Mouse (Mus musculus): Measurements from ENCODE around the gene Wdr46.
A peak's percentile ranks its signal among the peaks of the same experiment; 100 is the strongest.
"Not testable (repeated sequence)": the region's sequence is repeated elsewhere in the genome, so short reads cannot be mapped to it uniquely, and the experiment has no call there.

Gene Wdr46

DNA sequence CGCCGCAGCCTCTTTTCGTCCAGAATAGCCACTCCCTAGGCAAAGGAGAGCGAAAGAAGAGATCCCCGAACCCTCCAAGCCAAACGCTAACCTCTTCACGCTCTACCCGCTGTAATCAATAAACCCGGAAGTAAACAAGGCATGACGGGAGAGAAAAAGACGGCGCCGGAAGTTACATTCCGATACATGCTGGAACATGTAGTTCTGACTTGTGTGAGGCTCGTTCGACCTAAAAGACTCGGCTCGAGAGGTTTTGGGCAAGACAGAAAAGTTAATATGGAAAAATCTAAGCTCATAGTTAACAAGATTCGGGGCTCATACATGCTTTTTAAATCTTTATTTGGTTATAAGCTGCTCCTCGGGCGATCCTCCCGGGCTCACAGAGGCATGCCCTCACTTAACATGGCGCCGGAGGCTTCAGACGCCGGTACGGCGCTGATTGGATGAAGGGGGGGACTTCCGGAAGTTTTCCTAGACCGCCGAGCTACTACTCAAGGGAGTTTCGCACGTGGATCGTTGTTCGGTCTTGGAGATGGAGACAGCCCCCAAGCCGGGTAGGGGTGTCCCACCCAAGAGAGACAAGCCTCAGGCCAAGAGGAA lies at the start of gene Wdr46, which contains the start of gene Pfdn6:
Gene Wdr46 (plus strand): TSS at position 455 of the 600 bp plus-strand sequence.
Gene Pfdn6 (minus strand): TSS at position 138 of the 600 bp plus-strand sequence.
- peak; percentile 84 for DNase-seq (ENCODE audit: low spot score)

DNA sequence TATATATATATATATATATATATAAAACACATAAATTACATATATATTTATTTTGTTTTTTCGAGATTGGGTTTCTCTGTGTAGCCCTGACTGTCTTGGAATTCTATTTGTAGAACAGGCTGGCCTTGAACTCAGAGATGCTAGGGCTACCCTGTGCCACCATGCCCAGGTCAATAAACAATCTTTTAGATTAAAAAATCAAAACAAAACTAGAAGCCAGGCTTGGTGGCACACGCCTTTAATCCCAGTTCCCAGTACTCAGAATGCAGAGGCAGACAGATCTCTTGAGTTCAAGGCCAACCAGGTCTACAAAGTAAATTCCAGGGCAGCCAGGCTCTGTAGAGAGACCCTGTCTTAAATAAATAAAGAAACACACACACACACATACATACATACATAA lies 49.1 kb upstream of the Wdr46 start:
- DNase-seq (ENCODE audit: low spot score), result no peak

DNA sequence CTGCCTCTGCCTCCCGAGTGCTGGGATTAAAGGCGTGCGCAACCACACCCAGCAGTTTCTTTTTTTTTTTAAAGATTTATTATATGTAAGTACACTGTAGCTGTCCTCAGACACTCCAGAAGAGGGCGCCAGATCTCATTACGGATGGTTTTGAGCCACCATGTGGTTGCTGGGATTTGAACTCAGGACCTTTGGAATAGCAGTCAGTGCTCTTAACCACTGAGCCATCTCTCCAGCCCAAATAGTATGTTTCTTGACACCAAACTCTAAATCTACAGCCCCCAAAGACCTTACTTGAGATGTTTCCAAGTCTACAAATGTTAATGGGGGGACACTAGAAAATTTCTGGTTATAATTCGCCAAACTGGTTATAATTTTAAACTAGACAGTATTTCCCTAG lies 48.6 kb upstream of the Wdr46 start:
- peak; percentile 35 for DNase-seq (ENCODE audit: low spot score)

DNA sequence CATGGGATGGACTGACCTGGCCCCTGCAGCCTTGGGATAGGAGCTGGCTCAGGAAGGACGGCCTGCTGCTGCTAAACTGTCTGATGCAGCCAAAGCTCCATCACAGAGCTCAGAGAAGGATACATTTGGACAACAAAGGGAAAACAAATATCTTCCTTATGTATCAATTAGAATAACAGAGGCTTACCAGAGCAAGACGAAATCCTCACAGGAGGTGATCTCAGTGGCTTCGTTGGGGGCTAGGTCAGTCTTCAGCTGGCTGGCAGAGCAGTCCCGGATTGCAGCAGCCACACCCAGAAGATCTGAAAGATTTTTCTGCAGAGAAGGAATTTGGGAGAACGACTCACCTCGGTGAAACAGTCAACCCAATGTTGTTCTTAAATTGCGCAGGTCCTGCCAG lies 48.0 kb upstream of the Wdr46 start:
- DNase-seq (ENCODE audit: low spot score), result no peak

DNA sequence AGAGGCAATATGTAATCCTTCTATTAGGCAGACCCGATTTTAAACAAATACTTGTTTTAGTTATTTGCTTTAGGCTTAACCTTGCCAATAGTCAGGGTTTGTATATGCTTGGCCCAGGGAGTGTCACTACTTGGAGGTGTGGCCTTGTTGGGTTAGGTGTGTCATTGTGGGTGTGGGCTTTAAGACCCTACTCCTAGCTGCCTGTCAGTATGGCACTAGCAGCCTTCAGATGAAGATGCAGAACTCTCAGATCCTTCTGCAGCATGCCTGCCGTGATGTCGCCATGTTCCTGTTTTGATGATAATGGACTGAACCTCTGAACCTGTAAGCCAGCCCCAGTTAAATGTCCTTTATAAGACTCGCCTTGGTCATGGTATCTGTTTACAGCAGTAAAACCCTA lies 47.4 kb upstream of the Wdr46 start:
- DNase-seq (ENCODE audit: low spot score), result not testable (repeated sequence)

DNA sequence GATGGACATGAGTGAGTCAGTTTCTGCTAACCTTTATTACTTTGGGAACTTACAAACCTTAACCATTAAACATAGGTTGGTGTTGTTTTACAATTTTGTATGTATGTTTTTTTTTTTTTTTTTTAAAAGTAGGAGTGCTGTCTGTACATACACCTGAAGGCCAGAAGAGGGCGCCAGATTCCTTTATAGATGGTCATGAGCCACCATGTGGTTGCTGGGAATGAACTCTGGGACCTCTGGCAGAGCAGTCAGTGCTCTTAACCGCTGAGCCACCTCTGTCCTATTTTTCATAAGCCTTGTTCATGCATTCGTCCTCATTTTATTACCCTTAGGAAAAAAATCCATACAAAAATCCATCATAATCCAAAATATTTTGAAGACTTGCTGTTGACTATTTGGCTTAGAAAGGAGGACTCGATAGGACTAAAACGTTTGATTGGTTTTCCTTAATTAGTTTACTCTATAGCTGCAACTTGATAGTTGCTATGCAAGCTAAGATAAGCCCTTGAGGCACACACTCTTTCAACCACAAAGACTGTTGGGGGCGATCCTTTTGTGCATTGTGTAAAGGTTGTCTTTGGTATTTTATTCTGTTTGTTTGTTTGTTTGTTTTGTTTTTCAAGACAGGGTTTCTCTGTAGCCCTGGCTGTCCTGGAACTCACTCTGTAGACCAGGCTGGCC lies 43.2 kb upstream of the Wdr46 start:
- DNase-seq (ENCODE audit: low spot score), result peak; percentile 63

DNA sequence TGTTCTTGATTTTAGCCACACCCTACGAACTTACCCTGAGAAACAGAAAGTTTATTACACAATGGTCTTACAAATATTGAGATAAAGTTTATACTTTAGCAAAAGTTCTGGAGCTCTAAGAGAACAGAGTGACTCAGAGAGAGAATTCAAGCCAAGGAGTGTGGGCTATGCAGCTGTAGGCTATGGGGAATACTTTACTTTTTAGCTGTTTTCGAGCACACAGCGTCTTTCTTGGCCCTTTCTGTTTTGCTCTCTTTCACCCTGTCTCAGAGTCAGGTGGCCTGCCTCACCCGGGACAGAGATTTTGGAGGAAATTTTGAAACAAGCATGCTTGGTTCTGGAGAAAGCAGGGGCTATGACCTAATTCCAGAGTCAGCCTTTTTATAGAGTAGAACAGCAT lies 42.3 kb upstream of the Wdr46 start:
- DNase-seq (ENCODE audit: low spot score), result not testable (repeated sequence)

DNA sequence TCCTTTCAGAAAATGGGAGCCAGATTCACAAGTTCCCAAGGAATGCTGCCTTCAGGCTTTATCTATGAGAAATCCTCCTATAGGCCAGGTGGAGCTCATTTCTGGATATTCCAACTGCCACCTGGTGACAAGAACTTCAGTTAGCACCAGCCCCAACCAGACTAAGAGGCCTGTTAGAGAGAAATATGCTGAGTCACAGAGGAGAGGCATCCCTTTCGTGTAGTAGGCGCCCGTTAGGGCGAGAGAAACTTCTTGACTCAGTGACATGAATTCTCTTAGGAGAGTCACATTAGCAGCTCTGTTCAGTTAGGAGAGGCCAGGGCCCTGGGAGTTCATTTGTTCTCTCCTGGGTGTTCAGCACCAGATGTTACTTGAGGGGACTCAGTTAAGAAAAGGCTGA lies 40.8 kb upstream of the Wdr46 start:
- no peak for DNase-seq (ENCODE audit: low spot score)

DNA sequence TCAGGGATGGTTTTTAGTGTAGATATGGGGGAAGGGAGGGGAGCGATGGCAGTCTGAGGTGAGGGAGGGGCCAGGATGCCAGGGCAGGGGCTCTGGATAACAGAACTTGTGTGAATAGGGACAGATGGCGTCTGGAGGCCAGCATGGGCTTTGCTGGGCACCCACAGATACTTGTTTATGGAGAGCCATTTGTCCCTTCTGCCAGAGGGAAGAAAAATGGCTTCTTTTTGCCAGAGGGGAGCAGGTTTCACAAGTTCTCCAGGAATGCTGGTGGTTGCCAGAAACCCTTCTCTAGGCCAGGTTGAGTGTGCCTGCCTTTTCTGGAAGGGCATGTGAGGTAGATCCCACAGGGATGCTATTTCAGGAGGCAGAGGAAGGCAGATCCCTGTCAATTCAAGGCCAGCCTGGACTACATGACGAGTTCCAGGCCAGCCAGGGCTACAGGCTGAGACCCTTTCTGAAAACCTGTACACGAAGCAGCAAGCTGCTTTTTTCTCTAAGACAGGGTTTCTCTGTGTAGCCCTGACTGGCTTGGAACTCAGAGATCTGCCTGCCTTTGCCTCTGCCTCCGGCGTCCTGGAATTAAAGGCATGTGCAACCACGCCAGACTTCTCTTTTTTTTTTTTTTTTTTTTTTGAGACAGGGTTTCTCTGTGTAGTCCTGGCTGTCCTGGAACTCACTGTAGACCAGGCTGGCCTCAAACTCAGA lies 40.0 kb upstream of the Wdr46 start:
- DNase-seq (ENCODE audit: low spot score), result no peak

DNA sequence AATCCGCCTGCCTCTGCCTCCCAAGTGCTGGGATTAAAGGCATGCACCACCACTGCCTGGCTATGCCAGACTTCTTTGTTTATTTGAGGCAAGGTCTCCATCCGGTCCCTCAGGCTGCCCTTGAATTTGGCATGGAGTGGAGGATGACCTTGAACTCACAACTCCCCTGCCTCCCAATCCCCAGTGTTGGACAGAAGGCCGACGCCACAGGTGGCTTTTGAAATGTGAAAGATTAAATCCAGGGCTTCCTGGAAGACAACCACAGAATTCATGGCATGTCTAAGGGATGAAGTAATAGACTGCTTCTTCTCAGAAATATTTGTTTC lies 39.5 kb upstream of the Wdr46 start:
- DNase-seq (ENCODE audit: low spot score), result no peak

DNA sequence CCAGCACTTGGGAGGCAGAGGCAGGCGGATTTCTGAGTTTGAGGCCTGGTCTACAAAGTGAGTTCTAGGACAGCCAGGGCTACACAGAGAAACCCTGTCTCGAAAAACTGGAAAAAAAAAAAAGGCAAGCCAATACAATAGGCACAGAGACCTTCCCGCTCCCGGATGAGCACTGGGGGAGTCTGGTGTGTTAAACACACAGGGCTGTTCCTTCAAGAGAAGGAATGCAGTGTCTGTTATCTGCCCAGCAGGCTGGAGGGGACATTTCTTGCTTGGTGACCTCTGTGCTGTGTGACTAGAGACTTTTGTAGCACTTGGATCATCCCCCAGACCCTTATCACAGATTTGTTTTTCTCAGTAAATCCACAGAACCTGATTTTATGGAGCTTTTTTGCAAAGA lies 38.8 kb upstream of the Wdr46 start:
- DNase-seq (ENCODE audit: low spot score), result no peak

DNA sequence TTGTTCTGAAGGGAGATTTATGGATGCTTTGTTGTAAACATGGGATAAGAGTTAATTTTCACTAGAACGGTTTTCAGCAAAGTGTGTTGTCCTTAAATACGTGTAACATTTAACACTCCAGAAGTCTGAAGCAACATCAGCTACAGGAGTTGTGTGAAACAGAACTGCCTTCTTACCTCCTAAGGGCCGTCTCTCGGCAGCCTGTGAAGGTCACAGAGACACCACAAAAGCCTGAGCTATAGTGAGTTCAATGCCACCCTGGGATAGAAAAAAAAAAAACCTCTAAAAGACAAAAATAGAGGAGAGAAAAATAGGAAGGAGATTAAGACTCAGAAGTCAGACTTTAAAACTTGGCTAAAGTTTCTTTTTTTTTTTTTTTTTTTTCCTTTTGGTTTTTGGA lies 38.4 kb upstream of the Wdr46 start:
- DNase-seq (ENCODE audit: low spot score), result no peak

DNA sequence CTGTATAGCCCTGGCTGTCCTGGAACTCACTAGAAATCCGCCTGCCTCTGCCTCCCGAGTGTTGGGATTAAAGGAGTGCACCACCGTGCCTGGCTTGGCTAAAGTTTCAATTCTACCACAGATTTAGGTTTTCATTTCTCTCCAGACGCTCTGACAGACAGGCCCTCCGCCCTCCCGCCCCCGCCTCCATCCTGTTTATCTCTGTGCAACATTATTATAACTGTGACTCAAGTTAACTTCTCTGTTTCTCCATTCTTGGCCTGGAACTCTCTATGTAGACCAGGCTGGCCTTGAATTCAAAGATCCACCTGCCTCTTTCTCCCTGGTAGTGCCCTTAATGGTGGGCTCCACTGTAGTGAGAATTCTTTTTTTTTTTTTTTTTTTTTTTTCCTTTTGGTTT lies 38.0 kb upstream of the Wdr46 start:
- no peak for DNase-seq (ENCODE audit: low spot score)

DNA sequence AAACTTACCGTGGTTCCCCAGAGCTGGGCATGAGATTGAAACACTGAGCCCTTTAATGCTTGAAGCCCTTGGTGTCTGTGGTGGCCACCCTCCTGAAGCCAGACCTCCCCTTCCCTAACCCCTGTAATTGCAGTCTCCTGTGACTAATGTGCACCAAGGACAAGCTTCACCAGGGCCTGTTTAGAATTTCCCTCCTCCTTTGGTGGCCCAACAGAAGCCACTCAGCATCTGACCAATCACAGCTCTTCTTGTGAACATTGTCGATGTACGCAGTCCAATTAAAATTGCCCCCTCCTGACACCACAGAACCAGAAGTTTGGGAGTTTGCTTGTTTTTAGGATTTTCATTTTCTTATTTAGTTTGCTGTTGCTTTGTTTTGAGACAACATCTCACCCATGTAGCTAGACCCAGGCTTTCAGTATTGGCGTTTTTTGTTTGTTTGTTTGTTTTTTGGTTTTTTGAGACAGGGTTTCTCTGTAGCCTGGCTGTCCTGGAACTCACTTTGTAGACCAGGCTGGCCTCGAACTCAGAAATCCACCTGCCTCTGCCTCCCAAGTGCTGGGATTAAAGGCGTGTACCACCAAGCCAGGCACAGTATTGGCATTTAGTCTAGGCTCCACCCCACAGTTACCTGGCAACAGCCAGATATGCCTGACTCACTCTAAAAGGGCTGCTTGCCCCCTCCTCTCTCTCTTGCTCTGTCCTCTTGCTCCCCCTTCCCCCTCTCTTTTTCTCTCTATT lies 36.4 kb upstream of the Wdr46 start:
- DNase-seq (ENCODE audit: low spot score), result not testable (repeated sequence)

DNA sequence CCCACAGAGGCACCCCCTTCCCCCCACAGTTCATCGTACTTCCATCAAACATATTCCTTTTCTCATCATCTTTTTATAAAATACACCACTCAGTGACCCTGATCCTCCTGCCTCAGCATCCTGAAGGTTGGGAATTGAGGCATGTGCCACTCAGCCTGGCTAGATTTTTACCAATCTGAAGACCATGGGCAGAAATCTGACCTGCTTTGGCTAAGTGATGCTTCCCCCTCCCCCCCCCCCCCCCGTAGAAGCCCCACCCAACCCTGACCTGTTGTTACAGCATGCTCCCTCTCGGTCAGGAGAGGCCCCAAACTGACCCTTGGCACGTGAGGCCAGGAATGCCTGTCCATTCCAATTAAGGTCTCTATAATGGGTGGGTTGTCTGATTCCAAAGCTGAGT lies 35.6 kb upstream of the Wdr46 start, which contains the start of gene Platr17:
Gene Platr17 (plus strand): TSS at position 301 of the 400 bp plus-strand sequence.
- DNase-seq (ENCODE audit: low spot score), result not testable (repeated sequence)

DNA sequence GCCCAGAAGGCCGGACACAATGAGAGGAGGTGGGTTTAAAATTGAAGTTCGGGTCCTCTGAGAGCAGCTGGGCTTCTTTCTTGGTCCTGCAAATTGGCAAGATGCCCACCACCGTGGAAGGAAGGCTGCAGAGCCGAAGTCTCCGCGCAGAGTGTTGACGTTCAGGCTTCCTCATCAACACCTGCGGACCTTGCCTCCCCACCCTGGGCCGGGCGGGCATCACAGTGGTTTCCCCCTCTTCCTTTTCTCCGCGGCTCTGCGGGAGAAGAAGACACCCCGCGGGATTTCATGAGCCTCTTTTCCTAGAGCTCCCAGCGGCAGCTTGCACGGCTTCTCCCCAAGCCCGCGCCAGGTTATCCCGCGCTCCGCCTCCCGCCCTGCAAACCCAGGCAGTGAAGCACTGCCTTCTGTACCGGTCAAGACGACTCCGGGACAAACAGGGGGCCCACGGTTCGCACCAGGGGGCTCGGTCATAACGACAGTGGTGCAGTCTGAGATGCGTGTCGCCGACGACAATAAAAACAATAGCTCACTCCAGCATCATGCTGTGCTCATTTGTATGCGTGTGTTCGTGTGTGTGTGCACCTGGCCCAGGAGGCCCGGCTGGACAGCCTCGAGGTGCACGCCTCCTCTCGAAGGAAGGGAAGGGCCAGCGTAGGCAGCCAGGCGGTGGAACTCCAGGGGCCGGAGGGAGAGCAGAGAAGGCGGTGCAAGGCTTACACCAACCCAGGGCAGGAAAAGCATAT lies 32.0 kb upstream of the Wdr46 start:
- DNase-seq (ENCODE audit: low spot score), result no peak

DNA sequence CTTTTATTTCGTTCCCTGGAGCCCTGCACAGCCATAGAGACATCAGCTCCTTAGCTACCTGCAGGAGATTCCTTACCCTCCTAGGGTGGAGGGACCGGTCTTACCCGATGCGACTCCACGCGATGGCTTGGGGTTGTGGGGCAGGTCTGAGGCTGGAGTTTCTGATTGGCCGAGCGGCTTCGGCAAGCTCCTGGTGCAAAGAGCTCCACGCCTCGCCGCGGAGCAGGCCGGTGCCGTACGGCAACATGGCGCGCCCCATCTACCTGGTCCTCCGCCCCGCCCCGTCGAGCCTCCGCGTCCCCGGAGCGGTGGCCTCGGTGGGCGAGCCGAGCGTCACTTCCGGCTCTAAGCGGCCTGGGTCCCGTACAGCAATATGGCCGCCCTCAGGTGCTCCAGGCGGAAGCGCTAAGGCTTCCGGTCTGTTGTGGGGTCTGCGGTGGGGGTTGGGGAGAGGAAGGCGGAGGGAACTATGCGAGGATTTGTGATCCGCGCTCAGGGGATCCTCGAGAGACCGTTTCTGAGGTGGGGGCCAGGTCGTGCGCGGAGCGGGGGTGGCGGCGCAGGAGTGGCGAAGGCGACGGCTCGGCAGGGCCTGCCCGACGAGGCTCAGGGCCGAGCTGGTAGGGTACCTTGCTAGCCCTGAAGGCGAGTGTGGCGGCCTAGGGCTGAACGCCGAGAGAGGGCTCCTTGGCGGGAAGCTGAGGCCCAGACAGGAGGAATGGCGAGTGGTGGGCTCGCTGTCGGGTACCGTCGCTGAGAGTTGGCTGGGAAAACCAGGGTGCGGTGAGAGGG lies 31.2 kb upstream of the Wdr46 start, which contains the start of gene Daxx:
Gene Daxx (plus strand): TSS at position 338 of the 792 bp plus-strand sequence.
- DNase-seq (ENCODE audit: low spot score), result peak; percentile 98

DNA sequence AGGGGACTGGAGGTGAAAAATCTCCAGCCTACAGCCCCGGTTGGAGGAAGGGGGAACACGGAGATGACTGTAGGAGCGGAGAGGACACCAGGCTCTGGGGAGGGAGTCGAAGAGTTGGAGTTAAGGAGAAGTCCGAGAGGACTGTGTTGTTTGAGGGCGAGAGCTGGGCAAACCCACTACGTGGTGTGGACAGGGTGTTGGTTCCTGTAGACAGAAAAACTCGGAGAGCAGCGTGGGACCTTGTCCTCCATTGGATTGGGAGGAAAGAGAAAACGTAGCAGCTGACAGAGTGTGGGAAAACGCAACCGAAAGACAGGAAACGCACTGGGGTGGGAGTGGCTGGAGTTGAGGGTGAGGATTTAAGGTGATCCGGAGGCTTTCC lies 30.6 kb upstream of the Wdr46 start:
- DNase-seq (ENCODE audit: low spot score), result peak; percentile 46

DNA sequence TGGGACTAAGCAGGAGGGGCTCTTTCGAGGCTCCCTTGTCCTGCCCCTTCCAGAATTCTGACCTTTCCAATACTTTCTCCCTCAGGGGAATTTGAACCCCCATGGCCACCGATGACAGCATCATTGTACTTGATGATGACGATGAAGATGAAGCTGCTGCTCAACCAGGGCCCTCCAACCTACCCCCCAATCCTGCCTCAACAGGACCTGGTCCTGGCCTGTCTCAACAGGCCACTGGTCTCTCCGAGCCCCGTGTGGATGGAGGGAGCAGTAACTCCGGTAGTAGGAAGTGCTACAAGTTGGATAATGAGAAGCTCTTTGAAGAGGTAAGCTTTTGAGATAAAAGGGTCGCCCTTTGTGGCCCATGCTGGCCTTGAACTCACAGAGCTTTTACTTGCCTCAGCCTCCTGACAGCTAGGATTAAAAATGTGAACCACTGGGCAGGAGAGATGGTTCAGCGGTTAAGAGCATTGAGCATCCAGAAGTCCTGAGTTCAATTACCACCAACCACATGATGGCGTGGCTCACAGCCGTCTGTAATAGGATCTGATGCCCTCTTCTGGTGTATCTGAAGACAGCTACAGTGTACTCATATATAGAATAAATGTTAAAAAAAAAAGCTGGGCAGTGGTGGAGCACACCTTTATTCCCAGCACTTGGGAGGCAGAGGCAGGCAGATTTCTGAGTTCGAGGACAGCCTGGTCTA lies 30.0 kb upstream of the Wdr46 start:
- peak; percentile 47 for DNase-seq (ENCODE audit: low spot score)

DNA sequence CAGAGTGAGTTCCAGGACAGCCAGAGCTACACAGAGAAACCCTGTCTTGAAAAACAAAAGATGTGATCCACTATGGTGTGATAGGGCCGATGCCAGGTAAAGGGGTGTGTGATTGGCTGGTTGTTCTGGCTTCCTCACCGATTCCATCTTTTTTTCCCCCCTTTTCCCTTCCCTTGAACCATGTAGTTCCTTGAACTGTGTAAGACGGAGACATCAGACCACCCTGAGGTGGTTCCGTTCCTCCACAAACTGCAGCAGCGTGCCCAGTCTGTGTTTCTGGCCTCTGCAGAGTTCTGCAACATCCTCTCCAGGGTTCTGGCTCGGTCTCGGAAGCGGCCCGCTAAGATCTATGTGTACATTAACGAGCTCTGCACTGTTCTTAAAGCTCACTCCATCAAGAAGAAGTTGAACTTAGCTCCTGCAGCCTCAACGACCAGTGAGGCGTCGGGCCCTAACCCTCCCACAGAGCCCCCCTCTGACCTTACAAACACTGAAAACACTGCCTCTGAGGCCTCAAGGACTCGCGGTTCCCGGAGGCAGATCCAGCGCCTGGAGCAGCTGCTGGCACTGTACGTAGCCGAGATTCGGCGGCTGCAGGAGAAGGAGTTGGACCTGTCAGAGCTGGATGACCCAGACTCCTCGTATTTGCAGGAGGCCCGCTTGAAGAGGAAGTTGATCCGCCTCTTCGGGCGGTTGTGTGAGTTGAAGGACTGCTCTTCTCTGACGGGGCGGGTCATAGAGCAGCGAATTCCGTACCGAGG lies 29.2 kb upstream of the Wdr46 start:
- no peak for DNase-seq (ENCODE audit: low spot score)
